Mouse (Mus musculus): ENCODE measurements around the gene Cep135.

DNA sequence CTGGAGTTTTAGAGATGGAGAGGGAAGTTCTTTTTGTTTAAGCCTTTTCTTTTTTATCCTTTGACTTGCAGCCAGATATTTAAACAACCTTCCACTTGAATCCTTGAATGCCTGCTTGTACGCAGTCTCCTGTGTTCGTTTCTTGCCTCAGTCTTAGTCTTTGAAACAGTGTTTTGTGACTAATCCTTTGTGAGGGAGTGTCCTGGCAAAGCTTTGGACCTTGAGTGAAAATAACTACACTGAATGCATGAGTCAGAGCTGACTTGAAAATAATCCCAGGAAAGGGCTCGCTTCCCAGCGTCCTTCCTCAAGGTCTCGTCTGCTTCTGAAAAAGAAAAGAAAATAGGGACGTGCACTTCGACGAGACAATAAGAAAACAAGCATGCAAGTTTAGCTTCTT, 48.3 kb upstream of the Cep135 start:
- TF ChIP-seq POLR2A (IDR thresholded peaks at IDR 0.05; ENCODE audit: insufficient read length, low read depth) (no peak), USF1 (IDR thresholded peaks at IDR 0.05; ENCODE audit: low read depth) (no peak), MAX (IDR thresholded peaks at IDR 0.05; ENCODE audit: low read depth) (no peak)
